Mouse (Mus musculus): Measurements from ENCODE around the gene Crip2.

Gene Crip2

GRCm38 (mm10) chr12:113139908-113140615, at the start of gene Crip2:
TSS of gene Crip2 (plus strand) at chr12:113140236.
- no peak for DNase-seq (ENCODE audit: low spot score)

GRCm38 (mm10) chr12:113097040-113097439, 43.0 kb upstream of the Crip2 start:
- DNase-seq (ENCODE audit: low spot score), result no peak

- peak; percentile 31 for DNase-seq (ENCODE audit: low spot score)
These were observed 42.2 kb upstream of the Crip2 start, which contains the start of gene Mta1 for GRCm38 (mm10) chr12:113097749-113098281. TSS of gene Mta1 (plus strand) at chr12:113098278.

GRCm38 (mm10) chr12:113098530-113099151, 41.4 kb upstream of the Crip2 start:
- DNase-seq (ENCODE audit: low spot score), result no peak

- DNase-seq (ENCODE audit: low spot score), result no peak
These were observed 40.4 kb upstream of the Crip2 start for GRCm38 (mm10) chr12:113099470-113100237.

- no peak for DNase-seq (ENCODE audit: low spot score)
These were observed 39.5 kb upstream of the Crip2 start for GRCm38 (mm10) chr12:113100448-113101076.

- no peak for DNase-seq (ENCODE audit: low spot score)
These were observed 38.6 kb upstream of the Crip2 start for GRCm38 (mm10) chr12:113101251-113101960.

- DNase-seq (ENCODE audit: low spot score), result peak; percentile 38
These were observed 37.6 kb upstream of the Crip2 start for GRCm38 (mm10) chr12:113102461-113102860.

- no peak for DNase-seq (ENCODE audit: low spot score)
These were observed 36.1 kb upstream of the Crip2 start for GRCm38 (mm10) chr12:113103846-113104451.

GRCm38 (mm10) chr12:113106386-113106785, 33.6 kb upstream of the Crip2 start:
- no peak for DNase-seq (ENCODE audit: low spot score)

GRCm38 (mm10) chr12:113107431-113108124, 32.5 kb upstream of the Crip2 start:
- no peak for DNase-seq (ENCODE audit: low spot score)

GRCm38 (mm10) chr12:113108528-113109283, 31.3 kb upstream of the Crip2 start:
- no peak for DNase-seq (ENCODE audit: low spot score)

GRCm38 (mm10) chr12:113109801-113110200, 30.2 kb upstream of the Crip2 start:
- DNase-seq (ENCODE audit: low spot score), result no peak

- no peak for DNase-seq (ENCODE audit: low spot score)
These were observed 25.9 kb upstream of the Crip2 start for GRCm38 (mm10) chr12:113114141-113114540.

- no peak for DNase-seq (ENCODE audit: low spot score)
These were observed 25.0 kb upstream of the Crip2 start for GRCm38 (mm10) chr12:113114856-113115538.

GRCm38 (mm10) chr12:113119516-113120410, 20.3 kb upstream of the Crip2 start:
- peak; percentile 75 for DNase-seq (ENCODE audit: low spot score)

GRCm38 (mm10) chr12:113124726-113125125, 15.3 kb upstream of the Crip2 start:
- DNase-seq (ENCODE audit: low spot score), result no peak

- DNase-seq (ENCODE audit: low spot score), result no peak
These were observed 9.3 kb upstream of the Crip2 start for GRCm38 (mm10) chr12:113130732-113131131.
